Mouse (Mus musculus): ENCODE measurements around the gene Kdm1a. TPM values are rescaled to one million over a fixed set of nuclear protein-coding genes. Genes with fewer than 3 reads are reported as not detected.
A peak's percentile ranks its signal among the peaks of the same experiment; 100 is the strongest.

The Kdm1a gene
- 10 to 100 TPM; 86.7 to 91.7 TPM for total RNA-seq (2021)
- long read RNA-seq, experiment 1, transcript Kdm1a-203 (19 exons, 3,008 nt) = major isoform, 67 of 128 reads
- long read RNA-seq, experiment 1, transcript Kdm1a-202 (20 exons, 3,028 nt) = minor isoform, 55 of 128 reads
- long read RNA-seq, experiment 1, partial matches to known transcripts = 3 of 128 reads
- long read RNA-seq, experiment 1, other reads (novel, unspliced or antisense) = 3 of 128 reads
- long read RNA-seq, experiment 2, transcript Kdm1a-203 (19 exons, 3,008 nt) = minor isoform, 49 of 105 reads
- long read RNA-seq, experiment 2, transcript Kdm1a-202 (20 exons, 3,028 nt) = major isoform, 50 of 105 reads
- long read RNA-seq, experiment 2, partial matches to known transcripts = 3 of 105 reads
- long read RNA-seq, experiment 2, other reads (novel, unspliced or antisense) = 3 of 105 reads

GRCm38 (mm10) chr4:136602568-136602967 is at the start of gene Kdm1a:
Gene Kdm1a (minus strand): TSS chr4:136602723.
- TF ChIP-seq CTCF (IDR thresholded peaks at IDR 0.05) = peak; percentile 98
- intact Hi-C loops (cut with DNase I) = loop anchor here (2.0 to 5.0 kb wide), 4 partner anchors 75 to 550 kb away; partner anchors contain the start of gene Rpl11

DNA sequence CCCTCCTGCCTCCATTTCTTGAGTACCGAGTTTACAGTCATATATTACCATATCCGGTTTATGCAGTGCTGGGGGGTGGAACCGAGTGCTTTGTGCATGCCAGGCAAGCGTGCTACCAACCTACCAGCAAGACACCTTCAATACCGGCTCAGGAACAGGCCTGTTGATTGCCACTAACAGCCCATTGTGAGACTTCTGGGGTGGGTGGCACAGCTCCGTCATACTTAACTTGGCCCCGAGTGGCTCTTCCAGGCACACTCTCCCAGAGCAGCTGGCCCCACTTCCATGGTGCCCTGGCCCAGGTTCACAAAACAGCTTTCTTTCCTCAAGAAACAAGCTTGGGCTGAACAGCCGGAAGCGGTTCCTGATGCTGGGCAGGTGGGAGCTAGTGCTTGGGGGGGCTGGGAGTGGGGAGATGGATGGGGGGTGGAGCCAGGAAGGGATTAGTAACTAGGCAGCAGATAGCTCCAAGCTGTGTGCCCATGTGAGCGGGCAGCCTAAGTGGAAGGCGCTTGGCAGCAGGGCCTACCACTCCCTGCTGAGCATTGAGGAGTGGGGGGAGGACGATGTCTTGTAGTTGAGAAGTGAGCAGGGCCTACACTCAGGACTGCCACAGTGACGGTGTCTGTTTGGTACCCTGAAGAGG is 49.5 kb upstream of the Kdm1a start:
- DNase-seq (ENCODE audit: extremely low spot score in 1 of 2, low spot score in 2 of 2) = no peak
- intact Hi-C loops (cut with DNase I) = loop anchor here (1.0 to 10.0 kb wide), 3 partner anchors 224 to 653 kb away; no protein-coding TSS in a partner anchor
- no peak for TF ChIP-seq CTCF (IDR thresholded peaks at IDR 0.05)
- peak overlapping the region; percentile 32 for H3K27ac ChIP-seq
- H3K4me3 ChIP-seq = no peak overlapping the region

More at GRCm38 (mm10) chr4:136602568-136602967, at the start of gene Kdm1a:
- peak within 1 kb of the TSS; percentile 86 for H3K27ac ChIP-seq
- peak within 1 kb of the TSS; percentile 97 for H3K4me3 ChIP-seq
- DNase-seq (ENCODE audit: extremely low spot score in 1 of 2, low spot score in 2 of 2) = peak; percentile 95 to 96

GRCm38 (mm10) chr4:136651357-136651811 is 48.9 kb upstream of the Kdm1a start:
- peak; percentile 91 for TF ChIP-seq CTCF (IDR thresholded peaks at IDR 0.05)
- peak overlapping the region; percentile 24; the same call in 1 of the 2 replicates for H3K27ac ChIP-seq
- H3K4me3 ChIP-seq = no peak overlapping the region
- peak in 1 of 2 experiments; percentile 39 for DNase-seq (ENCODE audit: extremely low spot score in 1 of 2, low spot score in 2 of 2)
- intact Hi-C loops (cut with DNase I) = loop anchor here (5.0 to 10.0 kb wide), 2 partner anchors 326 to 653 kb away; no protein-coding TSS in a partner anchor

DNA sequence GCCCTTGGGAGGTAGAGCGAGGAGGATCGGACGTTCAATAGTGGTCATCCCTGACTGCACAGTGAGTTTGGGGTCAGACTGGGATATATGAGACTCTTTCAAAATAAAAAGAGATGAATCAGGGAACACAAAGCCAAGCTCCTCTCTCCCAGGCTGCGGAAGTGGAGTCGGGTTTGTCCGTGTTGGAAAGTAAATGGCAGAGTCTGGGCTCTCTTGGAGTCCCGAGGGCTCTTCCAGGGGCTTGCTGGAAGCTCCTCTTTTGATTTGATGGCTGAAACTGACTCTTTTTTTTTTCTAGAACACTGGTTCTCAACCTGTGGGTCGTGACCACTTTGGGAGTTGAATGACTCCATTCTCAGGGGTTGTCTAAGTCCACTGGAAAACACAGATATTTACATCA is 47.7 kb upstream of the Kdm1a start:
- Histone ChIP-seq H3K27ac (no peak overlapping the region), H3K4me3 (no peak overlapping the region)
- TF ChIP-seq CTCF (IDR thresholded peaks at IDR 0.05) = no peak
- no peak for DNase-seq (ENCODE audit: extremely low spot score in 1 of 2, low spot score in 2 of 2)
- intact Hi-C loops (cut with DNase I) = loop anchor here (5.0 to 10.0 kb wide), 2 partner anchors 327 to 655 kb away; no protein-coding TSS in a partner anchor

- Histone ChIP-seq H3K27ac (no peak overlapping the region), H3K4me3 (no peak overlapping the region)
- no peak for DNase-seq (ENCODE audit: extremely low spot score in 1 of 2, low spot score in 2 of 2)
- intact Hi-C loops (cut with DNase I) = loop anchor here (5.0 to 10.0 kb wide), 3 partner anchors 328 to 655 kb away; no protein-coding TSS in a partner anchor
- TF ChIP-seq CTCF (IDR thresholded peaks at IDR 0.05) = no peak
Observed at GRCm38 (mm10) chr4:136649480-136650196, 47.1 kb upstream of the Kdm1a start.

GRCm38 (mm10) chr4:136648922-136649479 is 46.5 kb upstream of the Kdm1a start:
- no peak overlapping the region for H3K4me3 ChIP-seq
- TF ChIP-seq CTCF (IDR thresholded peaks at IDR 0.05) = peak; percentile 96
- DNase-seq (ENCODE audit: extremely low spot score in 1 of 2, low spot score in 2 of 2) = peak; percentile 82 to 91
- no peak overlapping the region for H3K27ac ChIP-seq
- intact Hi-C loops (cut with DNase I) = loop anchor here (5.0 kb wide), 1 partner anchor 423 kb away; no protein-coding TSS in a partner anchor

- Histone ChIP-seq H3K27ac (no peak overlapping the region), H3K4me3 (no peak overlapping the region)
- DNase-seq (ENCODE audit: extremely low spot score in 1 of 2, low spot score in 2 of 2) = no peak
- TF ChIP-seq CTCF (IDR thresholded peaks at IDR 0.05) = no peak
- intact Hi-C loops (cut with DNase I) = no loop called here
Observed at GRCm38 (mm10) chr4:136638890-136639289, 36.4 kb upstream of the Kdm1a start.

- TF ChIP-seq CTCF (IDR thresholded peaks at IDR 0.05) = no peak
- H3K27ac ChIP-seq = no peak overlapping the region
- DNase-seq (ENCODE audit: extremely low spot score in 1 of 2, low spot score in 2 of 2) = no peak
- intact Hi-C loops (cut with DNase I) = no loop called here
- H3K4me3 ChIP-seq = no peak overlapping the region
Observed at GRCm38 (mm10) chr4:136638230-136638750, 35.8 kb upstream of the Kdm1a start.

DNA sequence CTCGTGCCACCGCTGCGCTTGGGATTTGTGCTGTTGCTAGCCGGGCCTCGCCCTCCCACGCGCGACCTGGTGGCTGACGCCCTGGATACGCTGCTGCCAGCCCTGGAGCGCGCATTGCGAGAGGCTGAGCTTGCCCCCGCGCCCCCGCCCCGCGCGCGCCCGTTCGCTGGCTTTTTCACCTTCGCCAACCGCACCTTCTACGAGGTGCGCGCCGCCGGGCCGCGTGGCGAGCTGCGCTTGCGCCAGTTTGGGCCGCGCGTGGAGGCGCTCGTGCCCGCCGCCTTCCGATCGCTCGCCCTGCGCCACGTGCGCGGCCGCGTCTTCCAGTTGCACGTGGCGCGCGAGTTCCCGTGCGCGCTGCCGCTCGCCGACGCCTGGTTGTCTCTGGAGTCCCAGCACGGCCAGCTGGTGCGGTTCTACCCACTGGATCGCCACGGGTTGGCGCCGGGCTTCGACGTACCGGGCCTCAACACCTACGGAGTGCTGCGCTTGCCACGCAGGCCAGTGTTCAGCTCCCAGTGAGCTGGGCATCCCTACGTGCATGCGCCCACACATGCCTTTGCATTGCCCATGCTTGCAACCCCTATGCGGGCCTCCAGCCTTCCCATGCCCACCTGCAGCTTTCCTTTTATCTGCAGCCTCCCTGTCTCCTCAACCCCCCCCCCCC is 35.2 kb upstream of the Kdm1a start:
- intact Hi-C loops (cut with DNase I) = no loop called here
- peak overlapping the region; percentile 74 for H3K27ac ChIP-seq
- TF ChIP-seq CTCF (IDR thresholded peaks at IDR 0.05) = no peak
- peak; percentile 78 to 83 for DNase-seq (ENCODE audit: extremely low spot score in 1 of 2, low spot score in 2 of 2)
- peak overlapping the region; percentile 55 for H3K4me3 ChIP-seq

DNA sequence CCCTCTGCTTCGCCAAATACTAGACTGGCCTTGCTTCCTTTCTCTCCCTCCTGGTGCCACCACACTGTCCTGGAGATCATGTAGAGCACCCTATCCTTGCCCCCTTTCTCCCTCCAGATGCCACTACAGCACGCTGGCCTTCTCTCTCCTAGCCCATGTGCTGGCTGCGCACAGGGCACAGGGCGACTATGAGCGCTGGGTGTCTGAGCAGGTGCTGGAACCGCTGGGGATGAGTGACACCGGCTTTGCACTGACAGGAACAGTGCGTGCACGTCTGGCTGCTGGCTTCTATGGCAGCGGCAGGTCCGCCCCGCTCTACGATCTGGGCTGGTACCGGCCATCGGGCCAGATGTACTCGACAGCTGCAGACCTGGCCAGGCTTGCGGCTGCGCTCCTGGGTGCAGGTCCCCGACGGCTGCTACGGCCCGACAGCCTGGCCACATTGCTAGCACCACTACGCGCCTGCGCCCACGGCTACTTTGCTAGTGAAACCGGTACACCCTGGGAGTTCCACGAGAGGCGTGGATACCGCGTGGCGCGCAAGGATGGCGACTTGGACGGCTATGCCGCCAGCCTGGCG is 34.5 kb upstream of the Kdm1a start:
- TF ChIP-seq CTCF (IDR thresholded peaks at IDR 0.05) = no peak
- peak overlapping the region; percentile 74; the same call in 1 of the 2 replicates for H3K27ac ChIP-seq
- no peak for DNase-seq (ENCODE audit: extremely low spot score in 1 of 2, low spot score in 2 of 2)
- intact Hi-C loops (cut with DNase I) = no loop called here
- H3K4me3 ChIP-seq = peak overlapping the region; percentile 55

Measured in left cerebral cortex, adult 2 months (tissue).